Mouse (Mus musculus): ENCODE results near the gene Nsun7.

Gene Nsun7

GRCm38 (mm10) chr5:66280742-66281141 is 21.0 kb downstream of the Nsun7 start:
- DNase-seq (ENCODE audit: low spot score): no peak

- no peak for DNase-seq (ENCODE audit: low spot score)
These were observed 34.5 kb downstream of the Nsun7 start for GRCm38 (mm10) chr5:66294106-66294625.

GRCm38 (mm10) chr5:66294952-66295351 is 35.3 kb downstream of the Nsun7 start:
- no peak for DNase-seq (ENCODE audit: low spot score)

GRCm38 (mm10) chr5:66296116-66296515 is 36.4 kb downstream of the Nsun7 start:
- DNase-seq (ENCODE audit: low spot score): no peak

- DNase-seq (ENCODE audit: low spot score): no peak
These were observed 39.2 kb downstream of the Nsun7 start for GRCm38 (mm10) chr5:66298856-66299255.

GRCm38 (mm10) chr5:66300576-66300975 is 40.9 kb downstream of the Nsun7 start:
- no peak for DNase-seq (ENCODE audit: low spot score)

GRCm38 (mm10) chr5:66302085-66302815 is 42.6 kb downstream of the Nsun7 start:
- no peak for DNase-seq (ENCODE audit: low spot score)

GRCm38 (mm10) chr5:66302873-66303272 is 43.2 kb downstream of the Nsun7 start:
- no peak for DNase-seq (ENCODE audit: low spot score)

GRCm38 (mm10) chr5:66304300-66305067 is 44.8 kb downstream of the Nsun7 start:
- DNase-seq (ENCODE audit: low spot score): no peak

GRCm38 (mm10) chr5:66305511-66305910 is 45.8 kb downstream of the Nsun7 start:
- no peak for DNase-seq (ENCODE audit: low spot score)

GRCm38 (mm10) chr5:66310328-66310727 is 50.6 kb downstream of the Nsun7 start:
- no peak for DNase-seq (ENCODE audit: low spot score)

- no peak for DNase-seq (ENCODE audit: low spot score)
These were observed 51.1 kb downstream of the Nsun7 start for GRCm38 (mm10) chr5:66310806-66311205.

GRCm38 (mm10) chr5:66315791-66316190 is 56.1 kb downstream of the Nsun7 start:
- DNase-seq (ENCODE audit: low spot score): no peak

GRCm38 (mm10) chr5:66319341-66319740 is 59.6 kb downstream of the Nsun7 start:
- DNase-seq (ENCODE audit: low spot score): no peak

GRCm38 (mm10) chr5:66319827-66320404 is 60.2 kb downstream of the Nsun7 start:
- no peak for DNase-seq (ENCODE audit: low spot score)

GRCm38 (mm10) chr5:66323131-66323530 is 63.4 kb downstream of the Nsun7 start:
- no peak for DNase-seq (ENCODE audit: low spot score)

GRCm38 (mm10) chr5:66323603-66324002 is 63.9 kb downstream of the Nsun7 start:
- DNase-seq (ENCODE audit: low spot score): no peak

GRCm38 (mm10) chr5:66326395-66326794 is 66.7 kb downstream of the Nsun7 start:
- no peak for DNase-seq (ENCODE audit: low spot score)

GRCm38 (mm10) chr5:66327949-66328726 is 68.4 kb downstream of the Nsun7 start:
- no peak for DNase-seq (ENCODE audit: low spot score)

- no peak for DNase-seq (ENCODE audit: low spot score)
These were observed 69.1 kb downstream of the Nsun7 start for GRCm38 (mm10) chr5:66328766-66329165.

- no peak for DNase-seq (ENCODE audit: low spot score)
These were observed 71.1 kb downstream of the Nsun7 start for GRCm38 (mm10) chr5:66330806-66331205.
